Mouse (Mus musculus) CD4-positive, CD25-positive, alpha-beta regulatory T cell, adult 4 months (primary cell): Measurements from ENCODE around the gene Lyl1. TPM values are rescaled to one million over a fixed set of nuclear protein-coding genes. Genes with fewer than 3 reads are reported as not detected.

ENCODE experiments used
- ATAC-seq: one replicate; pipeline ENCODE4 v1.8.0; 2017
- polyA plus RNA-seq, 2 experiments: library from polyadenylated mRNA; unstranded; fragments of 100-300 nt; shearing (Covaris generic); gene quantifications; one replicate each; pipeline ENCODE4 v1.2.1; 2017

Lyl1 gene
- polyA plus RNA-seq, 2 experiments from 2014 or later, result 2.0 to 2.6 TPM

- no peak for ATAC-seq
Measured at GRCm38 (mm10) chr8:84743517-84744420, 42.5 kb downstream of the Lyl1 start.

GRCm38 (mm10) chr8:84745032-84745925 is 44.0 kb downstream of the Lyl1 start:
- peak; percentile 58 for ATAC-seq

- ATAC-seq, result no peak
Measured at GRCm38 (mm10) chr8:84749519-84749918, 48.3 kb downstream of the Lyl1 start.

GRCm38 (mm10) chr8:84752734-84753582 is 51.7 kb downstream of the Lyl1 start:
- ATAC-seq, result no peak

Other genes with a start within 250 kb of the Lyl1 start
- gene Ier2, start 38.6 kb upstream of the Lyl1 start, polyA plus RNA-seq, result 10 to 100 TPM; 39.5 to 42.6 TPM
- gene Trmt1, start 15.2 kb upstream of the Lyl1 start, polyA plus RNA-seq, result 10 to 100 TPM; 45.0 to 60.3 TPM
- gene Nacc1, start 13.6 kb upstream of the Lyl1 start, polyA plus RNA-seq, result 1 to 10 TPM; 8.1 to 9.1 TPM
- 10 to 100 TPM; 24.3 to 28.6 TPM for gene G430095P16Rik, start 21.6 kb downstream of the Lyl1 start, polyA plus RNA-seq
- gene Nfix, start 98.9 kb downstream of the Lyl1 start, polyA plus RNA-seq, result 1 to 10 TPM; 2.8 to 7.2 TPM
- gene Dand5, start 121.4 kb downstream of the Lyl1 start, polyA plus RNA-seq, result 1 to 10 TPM; 4.9 to 7.6 TPM
- gene Gadd45gip1, start 130.1 kb downstream of the Lyl1 start, polyA plus RNA-seq, result 10 to 100 TPM; 14.3 to 16.4 TPM
- 100 to 1,000 TPM; 139 to 160 TPM for gene Rad23a, start 139.2 kb downstream of the Lyl1 start, polyA plus RNA-seq
- gene Calr, start 145.5 kb downstream of the Lyl1 start, polyA plus RNA-seq, result 100 to 1,000 TPM; 250 to 281 TPM
- 100 to 1,000 TPM in 1 of 2 experiments, 10 to 100 TPM in 1; 67.4 to 122 TPM for gene Farsa, start 155.5 kb downstream of the Lyl1 start, polyA plus RNA-seq
- gene Syce2, start 170.7 kb downstream of the Lyl1 start, polyA plus RNA-seq, result 1 to 10 TPM; 6.5 to 9.0 TPM
- 10 to 100 TPM; 21.5 to 32.7 TPM for gene Gcdh, start 192.5 kb downstream of the Lyl1 start, polyA plus RNA-seq
- gene Klf1, start 200.5 kb downstream of the Lyl1 start, polyA plus RNA-seq, result under 1 TPM in 1 of 2 experiments, not detected in 1; 0.22 TPM
- gene Dnase2a, start 207.1 kb downstream of the Lyl1 start, polyA plus RNA-seq, result 10 to 100 TPM; 25.7 to 29.7 TPM
- gene Mast1, start 235.9 kb downstream of the Lyl1 start, polyA plus RNA-seq, result 1 to 10 TPM; 1.2 to 1.3 TPM
- gene Rtbdn, start 245.5 kb downstream of the Lyl1 start, polyA plus RNA-seq, result not detected